Mouse (Mus musculus) MEL (cell line): Measurements from ENCODE around the gene Csnk2a2. TPM values are rescaled to one million over a fixed set of nuclear protein-coding genes. Genes with fewer than 3 reads are reported as not detected.

ENCODE experiments used
- DNase-seq: peaks from one replicate; pipeline ENCODE4 v3.0.0; 2011; ENCODE audit warnings: low read depth, low spot score
- H3K27ac ChIP-seq: 2 replicates; pipeline ENCODE4 v1.5.1; 2012; ENCODE audit warnings: low read depth, mild to moderate bottlenecking, control low read depth, low read length, moderate library complexity; ENCODE audit not compliant: control insufficient read depth
- H3K27me3 ChIP-seq, 2 experiments: fragments of 150-350 bp in 1 of 2; sonication (generic) in 1 of 2; 2 replicates each; pipeline ENCODE4 v1.6.1; 2012; ENCODE audit warnings: low read length in 2 of 2, mild to moderate bottlenecking in 2 of 2, improper control_type of control experiment in 1 of 2, moderate library complexity in 1 of 2; ENCODE audit not compliant: insufficient read depth in 2 of 2, control insufficient read depth in 1 of 2
- H3K36me3 ChIP-seq, 2 experiments: 2 replicates each; pipeline ENCODE4 v1.6.1; 2012 to 2014; ENCODE audit warnings: low read length in 2 of 2, improper control_type of control experiment in 1 of 2, inconsistent platforms in 1 of 2, mild to moderate bottlenecking in 1 of 2; ENCODE audit not compliant: insufficient read depth in 2 of 2, control insufficient read depth in 1 of 2
- H3K4me1 ChIP-seq, 2 experiments: fragments of 150-350 bp in 1 of 2; sonication (generic) in 1 of 2; 2 replicates each; pipeline ENCODE4 v1.6.1; 2012; ENCODE audit warnings: low read length in 2 of 2, improper control_type of control experiment in 1 of 2, mild to moderate bottlenecking in 1 of 2; ENCODE audit not compliant: insufficient read depth in 2 of 2, control insufficient read depth in 1 of 2
- H3K4me3 ChIP-seq, 2 experiments: fragments of 150-350 bp in 1 of 2; sonication (generic) in 1 of 2; 2 replicates each; pipeline ENCODE4 v1.5.1; 2012; ENCODE audit warnings: low read depth in 2 of 2, low read length in 2 of 2, mild to moderate bottlenecking in 2 of 2, moderate library complexity in 2 of 2, control low read depth in 1 of 2, improper control_type of control experiment in 1 of 2; ENCODE audit not compliant: control insufficient read depth in 1 of 2, insufficient read depth in 1 of 2
- H3K79me2 ChIP-seq: 2 replicates; pipeline ENCODE4 v1.6.1; 2012; ENCODE audit warnings: mild to moderate bottlenecking, low read length, moderate library complexity; ENCODE audit not compliant: control insufficient read depth, poor library complexity, insufficient read depth
- H3K9ac ChIP-seq: 2 replicates; pipeline ENCODE4 v1.6.1; 2012; ENCODE audit warnings: low read depth, mild to moderate bottlenecking, control low read depth, low read length, moderate library complexity; ENCODE audit not compliant: control insufficient read depth, poor library complexity, severe bottlenecking
- H3K9me3 ChIP-seq: fragments of 150-350 bp; sonication (generic); replicated peaks from 2 replicates; pipeline ENCODE4 v1.6.1; 2012; ENCODE audit warnings: mild to moderate bottlenecking, low read length, improper control_type of control experiment, moderate library complexity; ENCODE audit not compliant: insufficient read depth
- CHD1 ChIP-seq: IDR thresholded peaks from 2 replicates; pipeline ENCODE4 v1.6.1; 2012; ENCODE audit warnings: low read depth, mild to moderate bottlenecking, inconsistent platforms, low read length, improper control_type of control experiment
- CTCF ChIP-seq, 3 experiments: IDR thresholded peaks in 2 of 3; conservative IDR thresholded peaks in 1 of 3; 2 replicates each; pipeline ENCODE4 v1.5.1; 2011 to 2012; ENCODE audit warnings: low read length in 3 of 3, low read depth in 2 of 3, mild to moderate bottlenecking in 2 of 3, improper control_type of control experiment in 1 of 3, inconsistent platforms in 1 of 3, mixed read lengths in 1 of 3, moderate library complexity in 1 of 3; ENCODE audit not compliant: control insufficient read depth in 1 of 3, insufficient read depth in 1 of 3, poor library complexity in 1 of 3, severe bottlenecking in 1 of 3
- ELF1 ChIP-seq: IDR thresholded peaks from 2 replicates; pipeline ENCODE4 v1.6.1; 2014; ENCODE audit warnings: low read depth, mild to moderate bottlenecking, inconsistent platforms, low read length, improper control_type of control experiment, moderate library complexity
- EP300 ChIP-seq, 2 experiments: IDR thresholded peaks; 2 replicates each; pipeline ENCODE4 v1.6.1; 2011; ENCODE audit warnings: improper control_type of control experiment in 2 of 2, low read length in 2 of 2, low read depth in 1 of 2, mild to moderate bottlenecking in 1 of 2
- GABPA ChIP-seq: IDR thresholded peaks from 2 replicates; pipeline ENCODE4 v1.6.1; 2012; ENCODE audit warnings: low read depth, mild to moderate bottlenecking, inconsistent platforms, low read length, improper control_type of control experiment, moderate library complexity
- GATA1 ChIP-seq: IDR thresholded peaks from 2 replicates; pipeline ENCODE4 v1.6.1; 2011; ENCODE audit warnings: low read depth, low read length, improper control_type of control experiment
- HCFC1 ChIP-seq: IDR thresholded peaks from 2 replicates; pipeline ENCODE4 v1.6.1; 2012; ENCODE audit warnings: low read depth, mild to moderate bottlenecking, inconsistent platforms, low read length, improper control_type of control experiment, moderate library complexity
- JUND ChIP-seq: IDR thresholded peaks from 2 replicates; pipeline ENCODE4 v1.6.1; 2011; ENCODE audit warnings: low read depth, mild to moderate bottlenecking, improper control_type of control experiment, low read length
- KAT2A ChIP-seq: conservative IDR thresholded peaks from 2 replicates; pipeline ENCODE4 v1.6.1; 2012; ENCODE audit warnings: low read depth, low read length, improper control_type of control experiment, inconsistent platforms
- MYB ChIP-seq: IDR thresholded peaks from 2 replicates; pipeline ENCODE4 v1.6.1; 2011; ENCODE audit warnings: mild to moderate bottlenecking, low read depth, low read length, improper control_type of control experiment
- MYC ChIP-seq: IDR thresholded peaks from 2 replicates; pipeline ENCODE4 v1.6.1; 2011; ENCODE audit warnings: low read depth, mild to moderate bottlenecking, low read length, improper control_type of control experiment, moderate library complexity
- NELFE ChIP-seq: IDR thresholded peaks from 2 replicates; pipeline ENCODE4 v1.6.1; 2011; ENCODE audit warnings: low read depth, low read length, improper control_type of control experiment
- POLR2AphosphoS5 ChIP-seq: IDR thresholded peaks from 2 replicates; pipeline ENCODE4 v1.6.1; 2012; ENCODE audit warnings: low read depth, borderline replicate concordance, mild to moderate bottlenecking, inconsistent platforms, low read length, moderate library complexity, mixed read lengths
- RAD21 ChIP-seq: IDR thresholded peaks from 2 replicates; pipeline ENCODE4 v1.6.1; 2011; ENCODE audit warnings: mild to moderate bottlenecking, low read depth, low read length, improper control_type of control experiment
- TAL1 ChIP-seq: IDR thresholded peaks from 2 replicates; pipeline ENCODE4 v1.6.1; 2012; ENCODE audit warnings: mild to moderate bottlenecking, inconsistent platforms, low read length, moderate library complexity, mixed read lengths
- TCF12 ChIP-seq: IDR thresholded peaks from 2 replicates; pipeline ENCODE4 v1.6.1; 2014; ENCODE audit warnings: low read depth, mild to moderate bottlenecking, inconsistent platforms, low read length, improper control_type of control experiment, moderate library complexity
- UBTF ChIP-seq: IDR thresholded peaks from 2 replicates; pipeline ENCODE4 v1.6.1; 2012; ENCODE audit warnings: low read depth, mild to moderate bottlenecking, inconsistent platforms, low read length, improper control_type of control experiment, moderate library complexity, borderline replicate concordance; ENCODE audit not compliant: insufficient read depth
- USF2 ChIP-seq, 2 experiments: IDR thresholded peaks; 2 replicates each; pipeline ENCODE4 v1.6.1; 2011 to 2012; ENCODE audit warnings: improper control_type of control experiment in 2 of 2, low read length in 2 of 2, borderline replicate concordance in 1 of 2, inconsistent platforms in 1 of 2, low read depth in 1 of 2, mild to moderate bottlenecking in 1 of 2; ENCODE audit not compliant: insufficient read depth in 1 of 2
- ZMIZ1 ChIP-seq: IDR thresholded peaks from 2 replicates; pipeline ENCODE4 v1.6.1; 2012; ENCODE audit warnings: low read depth, mild to moderate bottlenecking, inconsistent platforms, low read length, improper control_type of control experiment, moderate library complexity
- ZNF384 ChIP-seq: IDR thresholded peaks from 2 replicates; pipeline ENCODE4 v1.6.1; 2012; ENCODE audit warnings: low read depth, mild to moderate bottlenecking, inconsistent platforms, low read length, improper control_type of control experiment
- polyA plus RNA-seq, 2 experiments: library from polyadenylated mRNA; stranded (reverse) in 1 of 2; unstranded in 1 of 2; fragments of >175 nt in 1 of 2; fragments of >200 nt in 1 of 2; gene quantifications; 2 replicates each; pipeline versions ENCODE4 v1.2.1 to v1.2.4; 2012; ENCODE audit warnings: low replicate concordance in 2 of 2, low read depth in 1 of 2; ENCODE audit not compliant: insufficient read length in 2 of 2, insufficient read depth in 1 of 2, missing spikeins in 1 of 2
- total RNA-seq: library from RNA; depleted of rRNA; stranded (reverse); fragments of 300-350 nt; gene quantifications from 2 replicates; pipeline ENCODE4 v1.2.3, GENCODE M21; 2012

Gene Csnk2a2
- total and polyA plus RNA-seq, 3 experiments, result 44.0 to 121 TPM; not detected in 1

DNA sequence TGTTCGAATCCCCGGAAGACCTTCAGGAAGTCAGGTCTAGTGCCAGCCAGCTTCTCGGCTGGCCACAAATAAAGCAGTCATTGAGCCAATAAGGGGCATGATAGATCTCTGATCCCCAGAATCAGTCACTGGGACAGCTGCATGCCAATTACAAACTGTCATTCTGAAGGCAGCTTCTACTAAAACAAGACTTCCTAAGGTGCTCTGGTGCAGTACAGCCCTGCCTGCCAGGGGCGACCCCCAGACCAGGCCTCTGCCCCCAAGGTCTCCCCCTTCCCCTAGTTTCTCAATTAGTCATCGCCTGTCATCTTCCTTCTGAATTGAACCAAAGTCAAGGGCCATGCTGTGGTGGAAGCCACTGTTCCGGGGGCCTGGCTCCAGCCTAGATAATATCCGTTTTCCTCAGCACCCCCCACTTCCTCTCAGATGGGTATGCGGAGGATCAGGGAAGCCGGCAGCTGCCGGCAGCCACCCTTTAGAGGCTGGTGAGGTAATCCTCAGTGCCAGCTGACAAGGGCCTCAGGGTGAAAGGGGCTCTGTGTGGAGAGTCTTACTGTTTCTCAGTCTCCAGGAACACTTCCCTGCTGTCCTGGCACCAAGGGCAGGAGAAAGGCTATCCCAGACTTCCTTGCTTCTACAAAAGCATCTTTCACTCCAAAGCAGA is 78.4 kb downstream of the Csnk2a2 start:
- no peak for DNase-seq
- no peaks in the 10 kb centered on the region for H3K9me3 ChIP-seq

DNA sequence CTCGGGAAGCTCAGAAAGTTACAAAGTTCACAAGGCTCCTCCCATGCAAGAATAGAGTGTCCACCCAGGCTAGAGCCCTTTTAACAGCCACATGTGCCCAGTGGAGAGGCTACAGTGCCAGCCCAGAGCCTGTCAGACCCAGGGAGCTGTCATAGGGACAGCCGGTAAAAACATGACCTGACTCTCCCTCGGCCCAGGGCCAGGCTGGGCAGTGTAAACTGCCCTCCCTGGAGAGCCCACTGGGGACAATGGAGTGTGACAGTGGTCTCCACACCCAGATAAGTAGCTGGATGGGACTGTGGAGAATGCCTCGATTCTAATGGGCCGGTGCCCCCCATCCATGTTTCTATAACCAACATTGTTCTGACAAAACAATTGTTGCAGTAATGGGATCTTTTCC is 80.3 kb downstream of the Csnk2a2 start:
- no peaks in the 10 kb centered on the region for H3K79me2 ChIP-seq
- no peaks in the 10 kb centered on the region for H3K36me3 ChIP-seq
- no peaks in the 10 kb centered on the region for H3K27me3 ChIP-seq
- H3K4me3 ChIP-seq, result no peak overlapping the region
- TF ChIP-seq TAL1, result no peak
- no peaks in the 10 kb centered on the region for H3K9me3 ChIP-seq
- DNase-seq, result no peak
- no peak overlapping the region for H3K9ac ChIP-seq
- no peaks in the 10 kb centered on the region for H3K4me1 ChIP-seq
- H3K27ac ChIP-seq, result no peak overlapping the region

More for the DNA sequence above, 78.4 kb downstream of the Csnk2a2 start:
- TF ChIP-seq ZMIZ1 (no peak), RAD21 (no peak), CTCF (IDR thresholded peaks at IDR 0.05 in 2 of 3, conservative IDR thresholded peaks at IDR 0.05 in 1 of 3; ENCODE audit: control insufficient read depth in 1 of 3, insufficient read depth in 1 of 3, low read depth in 2 of 3, low read length in 3 of 3, poor library complexity in 1 of 3, severe bottlenecking in 1 of 3) (no peak), USF2 (IDR thresholded peaks at IDR 0.05; ENCODE audit: borderline replicate concordance in 1 of 2, insufficient read depth in 1 of 2, low read depth in 1 of 2, low read length in 2 of 2) (no peak), EP300 (IDR thresholded peaks at IDR 0.05; ENCODE audit: low read depth in 1 of 2, low read length in 2 of 2) (no peak), MYB (no peak), UBTF (no peak), ELF1 (no peak), ZNF384 (no peak), KAT2A (no peak), GABPA (no peak), GATA1 (no peak), NELFE (no peak), TCF12 (no peak), HCFC1 (no peak), TAL1 (no peak), CHD1 (no peak), MYC (no peak), POLR2AphosphoS5 (no peak), JUND (no peak)
- H3K4me1 ChIP-seq, result no peaks in the 10 kb centered on the region
- no peaks in the 10 kb centered on the region for H3K27me3 ChIP-seq
- H3K27ac ChIP-seq, result no peak overlapping the region
- no peak overlapping the region for H3K4me3 ChIP-seq
- no peak overlapping the region for H3K9ac ChIP-seq
- H3K79me2 ChIP-seq, result no peaks in the 10 kb centered on the region
- no peaks in the 10 kb centered on the region for H3K36me3 ChIP-seq
